Mouse (Mus musculus): ENCODE measurements around the gene Cpt1c.

GRCm38 (mm10) chr7:44951960-44952359 is 22.7 kb downstream of the Cpt1c start:
- TF ChIP-seq MAX (IDR thresholded peaks at IDR 0.05), result no peak
- TF ChIP-seq USF1 (IDR thresholded peaks at IDR 0.05; ENCODE audit: low read depth), result no peak
- TF ChIP-seq MYOD1 (IDR thresholded peaks at IDR 0.05; ENCODE audit: control insufficient read depth, insufficient read length, low read depth), result no peak

All from C2C12 (cell line).